Mouse (Mus musculus): Measurements from ENCODE around the gene Dpy19l2. TPM values are rescaled to one million over a fixed set of nuclear protein-coding genes. Genes with fewer than 3 reads are reported as not detected.

Gene Dpy19l2
- polyA plus RNA-seq, 1 experiment: not detected

GRCm38 (mm10) chr9:24513290-24514077 lies 182.6 kb downstream of the Dpy19l2 start:
- WGBS: 68% methylated on average over 9 of the region's 9 CpGs
- Histone ChIP-seq H3K4me1 (ENCODE audit: control insufficient read depth, insufficient read depth, low read length) (peaks cover 3% of the 10 kb centered on the region; the same call in 1 of the 2 replicates), H3K27ac (ENCODE audit: insufficient read depth, low read depth, low read length) (no peak overlapping the region), H3K4me3 (ENCODE audit: insufficient read depth, low read depth, low read length) (no peak overlapping the region)
- TF ChIP-seq CTCF (IDR thresholded peaks at IDR 0.05; ENCODE audit: insufficient read depth, low read depth, low read length) (no peak), POLR2A (IDR thresholded peaks at IDR 0.05; ENCODE audit: insufficient read depth, low read depth, low read length) (no peak)

DNA sequence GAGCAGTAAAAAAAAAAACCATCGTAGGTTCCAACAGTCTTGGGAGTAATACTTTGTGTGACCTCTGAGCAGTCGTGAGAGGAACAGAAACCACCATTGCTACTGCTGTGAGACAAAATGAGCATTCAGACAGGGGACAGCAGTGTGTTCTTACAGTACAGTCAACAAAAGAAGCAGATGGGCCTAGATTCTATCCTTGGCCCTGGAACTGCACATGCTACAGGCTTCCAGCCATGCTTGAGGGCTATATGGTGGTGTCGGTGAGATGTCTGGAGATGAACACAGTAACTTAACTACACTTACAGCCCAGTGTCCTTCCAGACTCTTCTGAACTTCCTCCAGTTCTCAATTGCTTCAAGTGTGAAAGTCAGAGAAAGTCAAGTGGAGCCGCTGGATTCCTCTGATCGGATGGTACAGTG lies 184.0 kb downstream of the Dpy19l2 start:
- Histone ChIP-seq H3K4me1 (ENCODE audit: control insufficient read depth, insufficient read depth, low read length) (peaks cover 3% of the 10 kb centered on the region; the same call in 1 of the 2 replicates), H3K4me3 (ENCODE audit: insufficient read depth, low read depth, low read length) (no peak overlapping the region), H3K27ac (ENCODE audit: insufficient read depth, low read depth, low read length) (no peak overlapping the region)
- 90% methylated on average over 5 of the region's 5 CpGs for WGBS
- no peak for TF ChIP-seq POLR2A (IDR thresholded peaks at IDR 0.05; ENCODE audit: insufficient read depth, low read depth, low read length)
- no peak for TF ChIP-seq CTCF (IDR thresholded peaks at IDR 0.05; ENCODE audit: insufficient read depth, low read depth, low read length)

DNA sequence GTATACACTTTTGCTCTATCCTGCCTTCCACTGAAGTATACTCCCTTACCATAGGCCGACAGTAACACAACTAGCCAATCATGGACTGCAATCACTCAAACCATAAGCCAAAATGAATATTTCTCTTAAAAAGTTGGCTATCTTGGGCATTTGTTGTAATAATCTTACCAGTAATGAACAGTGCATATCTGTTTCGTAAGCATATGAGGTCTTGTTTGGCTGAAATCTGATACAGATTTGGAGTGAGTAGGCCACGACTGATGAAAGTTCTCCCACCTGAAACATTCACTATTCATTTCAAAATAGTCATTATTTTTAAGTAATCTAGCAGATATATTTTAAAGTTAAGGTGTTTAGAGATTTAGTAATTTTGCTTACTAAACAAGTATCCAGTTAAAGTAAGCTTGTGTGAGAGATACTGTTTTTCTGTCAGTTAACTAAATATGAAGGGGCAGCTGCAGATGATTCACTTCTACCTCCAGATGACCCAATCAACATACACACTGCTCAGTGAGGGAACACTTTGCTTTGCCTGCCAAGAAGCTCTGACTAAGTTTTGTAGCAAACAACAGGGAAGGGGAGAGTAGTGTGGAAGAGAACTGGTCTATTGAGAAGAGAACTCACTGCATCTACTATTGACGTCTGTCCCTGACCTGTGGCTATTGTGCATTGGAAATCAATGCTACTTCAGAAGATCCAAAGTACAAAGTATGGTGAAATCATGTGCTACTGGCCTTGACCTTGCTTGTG lies 184.5 kb downstream of the Dpy19l2 start:
- 92% methylated on average over 4 of the region's 4 CpGs for WGBS
- TF ChIP-seq CTCF (IDR thresholded peaks at IDR 0.05; ENCODE audit: insufficient read depth, low read depth, low read length) (no peak), POLR2A (IDR thresholded peaks at IDR 0.05; ENCODE audit: insufficient read depth, low read depth, low read length) (no peak)
- Histone ChIP-seq H3K4me3 (ENCODE audit: insufficient read depth, low read depth, low read length) (no peak overlapping the region), H3K27ac (ENCODE audit: insufficient read depth, low read depth, low read length) (no peak overlapping the region), H3K4me1 (ENCODE audit: control insufficient read depth, insufficient read depth, low read length) (peaks cover 2% of the 10 kb centered on the region; the same call in 1 of the 2 replicates)

GRCm38 (mm10) chr9:24508880-24509279 lies 187.2 kb downstream of the Dpy19l2 start:
- 93% methylated on average over 4 of the region's 4 CpGs for WGBS
- TF ChIP-seq CTCF (IDR thresholded peaks at IDR 0.05; ENCODE audit: insufficient read depth, low read depth, low read length) (no peak), POLR2A (IDR thresholded peaks at IDR 0.05; ENCODE audit: insufficient read depth, low read depth, low read length) (no peak)
- Histone ChIP-seq H3K27ac (ENCODE audit: insufficient read depth, low read depth, low read length) (no peak overlapping the region), H3K4me1 (ENCODE audit: control insufficient read depth, insufficient read depth, low read length) (no peaks in the 10 kb centered on the region), H3K4me3 (ENCODE audit: insufficient read depth, low read depth, low read length) (no peak overlapping the region)

Other genes starting within 250 kb of the Dpy19l2 start
- gene Dpy19l1, start 193.2 kb downstream of the Dpy19l2 start, polyA plus RNA-seq (2012; ENCODE audit: insufficient read depth, insufficient read length, low replicate concordance, missing spikeins): not detected in 2 replicates
- gene Cypt4, start 71.1 kb downstream of the Dpy19l2 start, polyA plus RNA-seq (2012; ENCODE audit: insufficient read depth, insufficient read length, low replicate concordance, missing spikeins): not detected in 2 replicates
- gene Tbx20, start 78.0 kb upstream of the Dpy19l2 start, polyA plus RNA-seq (2012; ENCODE audit: insufficient read depth, insufficient read length, low replicate concordance, missing spikeins): not detected in 2 replicates

All from olfactory bulb, adult 2 months (tissue).